Mouse (Mus musculus) liver, embryonic 12.5 days (tissue): ENCODE measurements around the gene Smad5. TPM values are rescaled to one million over a fixed set of nuclear protein-coding genes. Genes with fewer than 3 reads are reported as not detected.
A peak's percentile ranks its signal among the peaks of the same experiment; 100 is the strongest.

Experiments used
- ATAC-seq: fragments of 200-750 bp; cut with Nextera tagmentation; 2 replicates; pipeline ENCODE4 v1.8.0; 2017; ENCODE audit warnings: moderate number of reproducible peaks, mild to moderate bottlenecking, moderate library complexity
- H3K27ac ChIP-seq: fragments of 300-500 bp; sonication (generic); 2 replicates; pipeline ENCODE4 v1.5.1; 2016; ENCODE audit warnings: mild to moderate bottlenecking
- H3K27me3 ChIP-seq: fragments of 300-500 bp; sonication (generic); replicated peaks from 2 replicates; pipeline ENCODE4 v1.6.1; 2016; ENCODE audit warnings: mild to moderate bottlenecking, moderate library complexity
- H3K36me3 ChIP-seq: fragments of 300-500 bp; sonication (generic); 2 replicates; pipeline ENCODE4 v1.6.1; 2016; ENCODE audit warnings: mild to moderate bottlenecking, moderate library complexity
- H3K4me1 ChIP-seq: fragments of 300-500 bp; sonication (generic); 2 replicates; pipeline ENCODE4 v1.6.1; 2016
- H3K4me2 ChIP-seq: fragments of 300-500 bp; sonication (generic); 2 replicates; pipeline ENCODE4 v1.6.1; 2016; ENCODE audit warnings: mild to moderate bottlenecking, moderate library complexity
- H3K4me3 ChIP-seq: fragments of 300-500 bp; sonication (generic); 2 replicates; pipeline ENCODE4 v1.5.1; 2016; ENCODE audit warnings: mild to moderate bottlenecking, moderate library complexity
- H3K9ac ChIP-seq: fragments of 300-500 bp; sonication (generic); 2 replicates; pipeline ENCODE4 v1.6.1; 2016; ENCODE audit warnings: mild to moderate bottlenecking, moderate library complexity
- H3K9me3 ChIP-seq: fragments of 300-500 bp; sonication (generic); replicated peaks from 2 replicates; pipeline ENCODE4 v1.6.1; 2016; ENCODE audit warnings: mild to moderate bottlenecking, moderate library complexity
- WGBS: fragments of 180-500 bp; shearing (Covaris S2); methylation state at CpG from one replicate; pipeline ENCODE4 v1.1.7; 2016; ENCODE audit not compliant: insufficient replicate concordance; 5-methylcytosine and 5-hydroxymethylcytosine counted together
- polyA plus RNA-seq: library from polyadenylated mRNA; unstranded; fragments of >200 nt; fragmentation: Nextera tagmentation; extraction: Ambion mirVana; gene quantifications from 2 replicates; pipeline ENCODE4 v1.2.1, GENCODE M21; 2016

The Smad5 gene
- polyA plus RNA-seq, 1 experiment from 2014 or later, result 7.3 TPM

- ATAC-seq, result peak; percentile 57
- Histone ChIP-seq H3K27me3 (no peaks in the 10 kb centered on the region), H3K9ac (peak overlapping the region; percentile 87), H3K36me3 (0 out of 2 replicates have a peak, but pooled peaks cover 13% of the 10 kb centered on the region), H3K4me3 (peak overlapping the region; percentile 66), H3K4me2 (peak overlapping the region; percentile 92), H3K9me3 (no peaks in the 10 kb centered on the region), H3K27ac (peak overlapping the region; percentile 95), H3K4me1 (peaks cover 38% of the 10 kb centered on the region)
- WGBS, result 2% methylated on average over 11 of the region's 11 CpGs
Measured at GRCm38 (mm10) chr13:56703871-56704321, 1.1 kb downstream of the Smad5 start.

GRCm38 (mm10) chr13:56704596-56704995 lies 1.8 kb downstream of the Smad5 start:
- Histone ChIP-seq H3K36me3 (0 out of 2 replicates have a peak, but pooled peaks cover 13% of the 10 kb centered on the region), H3K27me3 (no peaks in the 10 kb centered on the region), H3K4me3 (no peak overlapping the region), H3K9me3 (no peaks in the 10 kb centered on the region), H3K4me1 (peaks cover 38% of the 10 kb centered on the region), H3K4me2 (peak overlapping the region; percentile 92), H3K27ac (no peak overlapping the region), H3K9ac (no peak overlapping the region)
- WGBS, result 61% methylated on average over 2 of the region's 2 CpGs
- ATAC-seq, result no peak

GRCm38 (mm10) chr13:56707111-56707510 lies 4.3 kb downstream of the Smad5 start:
- H3K9ac ChIP-seq, result no peak overlapping the region
- H3K4me2 ChIP-seq, result no peak overlapping the region
- H3K27ac ChIP-seq, result no peak overlapping the region
- peaks cover 45% of the 10 kb centered on the region for H3K4me1 ChIP-seq
- WGBS, result 84% methylated on average over 4 of the region's 4 CpGs
- H3K27me3 ChIP-seq, result no peaks in the 10 kb centered on the region
- no peak for ATAC-seq
- no peaks in the 10 kb centered on the region for H3K9me3 ChIP-seq
- H3K4me3 ChIP-seq, result no peak overlapping the region
- H3K36me3 ChIP-seq, result peaks cover 14% of the 10 kb centered on the region

GRCm38 (mm10) chr13:56707606-56708005 lies 4.8 kb downstream of the Smad5 start:
- ATAC-seq, result no peak
- no peaks in the 10 kb centered on the region for H3K9me3 ChIP-seq
- H3K27ac ChIP-seq, result no peak overlapping the region
- H3K4me3 ChIP-seq, result no peak overlapping the region
- H3K4me1 ChIP-seq, result peaks cover 41% of the 10 kb centered on the region
- no peak overlapping the region for H3K9ac ChIP-seq
- WGBS, result 67% methylated on average over 4 of the region's 4 CpGs
- H3K27me3 ChIP-seq, result no peaks in the 10 kb centered on the region
- H3K36me3 ChIP-seq, result peaks cover 19% of the 10 kb centered on the region
- no peak overlapping the region for H3K4me2 ChIP-seq

GRCm38 (mm10) chr13:56710620-56711019 lies 7.8 kb downstream of the Smad5 start:
- Histone ChIP-seq H3K4me3 (no peak overlapping the region), H3K9ac (no peak overlapping the region), H3K27me3 (no peaks in the 10 kb centered on the region), H3K4me1 (peaks cover 17% of the 10 kb centered on the region), H3K4me2 (no peak overlapping the region), H3K9me3 (no peaks in the 10 kb centered on the region), H3K27ac (no peak overlapping the region), H3K36me3 (peaks cover 17% of the 10 kb centered on the region)
- no peak for ATAC-seq
- WGBS, result 59% methylated on average over 2 of the region's 2 CpGs

GRCm38 (mm10) chr13:56712221-56712620 lies 9.4 kb downstream of the Smad5 start:
- 78% methylated on average over 2 of the region's 2 CpGs for WGBS
- H3K4me2 ChIP-seq, result no peak overlapping the region
- H3K9me3 ChIP-seq, result no peaks in the 10 kb centered on the region
- no peak overlapping the region for H3K4me3 ChIP-seq
- peaks cover 11% of the 10 kb centered on the region for H3K4me1 ChIP-seq
- ATAC-seq, result no peak
- H3K27ac ChIP-seq, result no peak overlapping the region
- H3K9ac ChIP-seq, result no peak overlapping the region
- no peaks in the 10 kb centered on the region for H3K27me3 ChIP-seq
- H3K36me3 ChIP-seq, result peaks cover 11% of the 10 kb centered on the region

- H3K27ac ChIP-seq, result no peak overlapping the region
- H3K9ac ChIP-seq, result no peak overlapping the region
- H3K27me3 ChIP-seq, result no peaks in the 10 kb centered on the region
- ATAC-seq, result no peak
- H3K4me2 ChIP-seq, result no peak overlapping the region
- H3K36me3 ChIP-seq, result peaks cover 78% of the 10 kb centered on the region
- H3K9me3 ChIP-seq, result no peaks in the 10 kb centered on the region
- no peak overlapping the region for H3K4me3 ChIP-seq
- no peaks in the 10 kb centered on the region for H3K4me1 ChIP-seq
- 84% methylated on average over 4 of the region's 4 CpGs for WGBS
Measured at GRCm38 (mm10) chr13:56726551-56726950, 23.7 kb downstream of the Smad5 start.

- ATAC-seq, result no peak
- 78% methylated on average over 7 of the region's 7 CpGs for WGBS
- no peaks in the 10 kb centered on the region for H3K4me1 ChIP-seq
- no peaks in the 10 kb centered on the region for H3K27me3 ChIP-seq
- H3K4me3 ChIP-seq, result no peak overlapping the region
- H3K36me3 ChIP-seq, result peaks cover 91% of the 10 kb centered on the region
- H3K4me2 ChIP-seq, result no peak overlapping the region
- no peak overlapping the region for H3K27ac ChIP-seq
- no peaks in the 10 kb centered on the region for H3K9me3 ChIP-seq
- no peak overlapping the region for H3K9ac ChIP-seq
Measured at GRCm38 (mm10) chr13:56729046-56729445, 26.2 kb downstream of the Smad5 start.

- no peak for ATAC-seq
- Histone ChIP-seq H3K4me2 (no peak overlapping the region), H3K27ac (no peak overlapping the region), H3K9ac (no peak overlapping the region), H3K9me3 (no peaks in the 10 kb centered on the region), H3K4me3 (no peak overlapping the region), H3K36me3 (peaks cover 79% of the 10 kb centered on the region), H3K27me3 (no peaks in the 10 kb centered on the region), H3K4me1 (peaks cover 13% of the 10 kb centered on the region)
- WGBS, result 55% methylated on average over 4 of the region's 4 CpGs
Measured at GRCm38 (mm10) chr13:56734617-56735016, 31.8 kb downstream of the Smad5 start.

- Histone ChIP-seq H3K27ac (no peak overlapping the region), H3K4me1 (peaks cover 13% of the 10 kb centered on the region), H3K36me3 (peaks cover 79% of the 10 kb centered on the region), H3K4me3 (no peak overlapping the region), H3K4me2 (no peak overlapping the region), H3K9me3 (no peaks in the 10 kb centered on the region), H3K27me3 (no peaks in the 10 kb centered on the region), H3K9ac (no peak overlapping the region)
- WGBS, result 53% methylated on average over 6 of the region's 6 CpGs
- no peak for ATAC-seq
Measured at GRCm38 (mm10) chr13:56735212-56735875, 32.5 kb downstream of the Smad5 start.

- Histone ChIP-seq H3K4me1 (peaks cover 10% of the 10 kb centered on the region), H3K9me3 (no peaks in the 10 kb centered on the region), H3K4me2 (no peak overlapping the region), H3K4me3 (no peak overlapping the region), H3K9ac (no peak overlapping the region), H3K27me3 (no peaks in the 10 kb centered on the region), H3K36me3 (peaks cover 47% of the 10 kb centered on the region), H3K27ac (no peak overlapping the region)
- ATAC-seq, result no peak
- WGBS, result 88% methylated on average over 5 of the region's 5 CpGs
Measured at GRCm38 (mm10) chr13:56739556-56739955, 36.7 kb downstream of the Smad5 start.

GRCm38 (mm10) chr13:56740496-56740895 lies 37.7 kb downstream of the Smad5 start:
- no peak overlapping the region for H3K9ac ChIP-seq
- no peak for ATAC-seq
- H3K27me3 ChIP-seq, result no peaks in the 10 kb centered on the region
- WGBS, result 74% methylated on average over 6 of the region's 6 CpGs
- H3K27ac ChIP-seq, result no peak overlapping the region
- H3K36me3 ChIP-seq, result peaks cover 45% of the 10 kb centered on the region
- no peaks in the 10 kb centered on the region for H3K9me3 ChIP-seq
- H3K4me3 ChIP-seq, result no peak overlapping the region
- peaks cover 1% of the 10 kb centered on the region; the same call in 1 of the 2 replicates for H3K4me1 ChIP-seq
- no peak overlapping the region for H3K4me2 ChIP-seq

- ATAC-seq, result no peak
- Histone ChIP-seq H3K27me3 (no peaks in the 10 kb centered on the region), H3K36me3 (peaks cover 38% of the 10 kb centered on the region), H3K4me2 (no peak overlapping the region), H3K4me3 (no peak overlapping the region), H3K27ac (no peak overlapping the region), H3K9ac (no peak overlapping the region), H3K9me3 (no peaks in the 10 kb centered on the region), H3K4me1 (no peaks in the 10 kb centered on the region)
- 76% methylated on average over 7 of the region's 7 CpGs for WGBS
Measured at GRCm38 (mm10) chr13:56741691-56742090, 38.9 kb downstream of the Smad5 start.
